Mouse (Mus musculus) hematopoietic stem cell, adult 5-6 weeks (primary cell): ENCODE measurements at regions not wholly inside any gene's neighbourhood (a gene's known extent, or its start where the extent isn't known, plus 50 kb on each side); places are given as distances from the start of the nearest gene placed in this dataset.

Source experiments
- ATAC-seq, 2 experiments: fragments of 125-278 bp in 1 of 2; replicated peaks in 1 of 2; 2 replicates each; pipeline ENCODE4 v1.8.0; 2016 to 2017; ENCODE audit warnings: inconsistent platforms in 2 of 2, mild to moderate bottlenecking in 2 of 2, moderate number of reproducible peaks in 2 of 2, low read depth in 1 of 2, moderate TSS enrichment in 1 of 2; ENCODE audit not compliant: low FRiP score in 2 of 2, poor library complexity in 2 of 2, severe bottlenecking in 2 of 2, insufficient read depth in 1 of 2, low TSS enrichment in 1 of 2

DNA sequence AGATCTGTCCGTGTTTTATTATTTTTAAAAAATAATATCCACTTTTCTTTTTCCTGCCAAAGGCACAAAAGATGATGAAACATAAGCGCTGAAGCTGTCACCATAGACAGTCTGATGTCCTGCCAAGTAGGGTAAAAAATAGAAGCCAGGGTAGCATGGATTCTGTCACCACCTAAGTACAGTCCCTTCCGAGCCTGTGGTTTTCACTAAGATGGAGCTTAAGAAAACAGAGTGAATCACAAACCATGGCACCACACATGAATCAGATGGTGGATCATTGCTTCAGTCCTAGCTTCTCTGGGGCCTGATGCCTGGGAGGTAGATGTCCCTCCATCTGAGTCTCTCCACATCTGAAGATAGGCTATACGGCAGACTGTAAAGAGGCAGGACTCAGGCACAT lies 55.9 kb upstream of the Fmod start:
- no peak for ATAC-seq

DNA sequence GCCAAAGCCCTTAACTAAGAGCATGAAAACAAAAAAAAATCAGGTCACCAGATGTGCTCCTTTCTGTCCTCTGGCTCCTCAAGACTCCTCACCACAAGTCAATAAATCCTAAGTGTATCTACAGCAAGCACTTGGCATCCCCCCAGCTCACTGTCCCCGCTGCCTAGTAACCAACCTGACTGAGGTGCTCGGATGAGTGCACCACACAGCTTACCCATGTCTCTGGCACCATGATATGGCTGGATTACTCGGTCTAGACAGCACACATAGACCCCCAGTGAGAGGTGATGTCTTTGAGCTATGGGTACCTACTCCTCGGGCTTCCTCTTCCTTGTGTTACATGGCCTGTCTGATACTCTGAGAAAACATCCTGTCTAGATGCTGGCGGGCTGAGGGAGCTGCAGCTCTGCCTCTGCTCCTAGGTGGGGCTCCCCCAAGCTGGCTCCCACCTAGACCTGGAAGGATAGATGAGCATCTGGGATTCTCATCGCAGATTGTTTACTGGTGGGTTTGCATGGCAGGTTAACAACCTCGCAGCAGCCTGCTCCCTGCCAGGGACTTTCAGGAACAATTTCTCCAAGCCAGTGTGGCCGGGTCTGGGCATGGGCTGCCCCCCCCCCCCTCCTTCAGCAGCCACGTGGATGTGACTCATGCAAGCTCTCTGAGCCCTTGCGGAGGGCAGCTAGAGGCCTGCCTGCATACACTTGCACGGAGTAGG lies 57.2 kb upstream of the Prelp start:
- peak; percentile 53 to 68; a peak in 3 of 4 replicates for ATAC-seq

DNA sequence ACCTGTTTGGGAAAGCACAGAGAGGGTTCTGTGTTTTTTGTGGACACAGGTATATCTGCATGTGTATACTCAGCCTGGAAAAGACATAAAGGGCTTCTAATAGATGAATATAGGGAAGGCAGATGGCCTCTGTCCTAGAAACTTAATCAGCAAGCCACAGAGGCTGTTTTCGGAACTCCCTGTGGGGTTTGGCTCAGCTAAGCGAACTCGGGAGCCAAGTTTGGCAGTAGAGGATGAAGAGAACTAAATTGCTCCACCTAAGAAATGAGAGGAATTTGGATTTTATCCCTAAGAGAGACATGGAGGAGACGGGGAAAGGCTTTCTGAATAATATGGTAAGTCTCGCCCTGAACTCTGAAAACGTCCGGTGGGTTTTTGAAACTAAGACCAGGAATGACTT lies 56.0 kb upstream of the Prelp start:
- ATAC-seq = no peak

DNA sequence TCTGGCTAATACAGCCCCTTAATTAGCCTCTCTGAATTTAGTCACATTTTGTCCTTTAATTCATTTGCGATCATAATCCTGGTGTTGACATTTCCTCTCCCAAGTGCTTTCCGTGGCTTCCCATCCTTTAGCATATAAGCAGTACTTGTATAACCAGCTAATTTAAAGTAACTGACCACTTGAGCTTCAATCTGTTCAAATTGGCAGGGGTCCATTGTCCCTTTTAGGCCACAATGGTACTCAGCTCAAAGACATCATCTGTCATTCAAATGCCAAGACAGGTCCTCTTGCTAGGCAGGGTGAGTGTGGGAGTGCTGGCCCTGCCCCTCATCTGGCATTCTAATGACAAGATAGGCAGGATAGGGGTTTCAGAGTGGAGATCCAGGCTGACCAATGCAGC lies 52.6 kb upstream of the Prelp start:
- no peak for ATAC-seq

DNA sequence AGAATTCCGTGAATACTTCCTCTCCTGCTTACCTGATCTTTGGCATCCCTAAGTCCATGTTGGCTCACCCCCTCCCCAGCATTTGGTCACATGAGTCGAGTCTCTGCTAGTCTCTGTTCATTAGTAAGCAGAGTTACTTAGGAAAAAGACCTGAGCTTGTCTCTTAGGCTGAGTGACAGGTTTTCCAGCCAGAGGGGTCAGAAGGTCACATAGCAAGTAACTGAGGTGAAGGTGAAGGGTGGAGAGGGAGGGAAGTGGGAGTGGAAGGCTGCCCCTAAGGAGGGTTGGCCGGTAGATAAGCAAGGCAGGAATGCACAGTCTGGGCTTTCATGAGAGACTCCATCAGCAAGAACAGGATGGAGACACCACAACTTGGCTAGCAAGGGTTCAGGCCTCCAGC lies 50.1 kb upstream of the Prelp start:
- ATAC-seq = no peak
